Mouse (Mus musculus): Measurements from ENCODE around the gene Tmem265. TPM values are rescaled to one million over a fixed set of nuclear protein-coding genes. Genes with fewer than 3 reads are reported as not detected.

Tmem265 gene
- 12.7 TPM for polyA plus RNA-seq (2017; shearing (Covaris generic))

DNA sequence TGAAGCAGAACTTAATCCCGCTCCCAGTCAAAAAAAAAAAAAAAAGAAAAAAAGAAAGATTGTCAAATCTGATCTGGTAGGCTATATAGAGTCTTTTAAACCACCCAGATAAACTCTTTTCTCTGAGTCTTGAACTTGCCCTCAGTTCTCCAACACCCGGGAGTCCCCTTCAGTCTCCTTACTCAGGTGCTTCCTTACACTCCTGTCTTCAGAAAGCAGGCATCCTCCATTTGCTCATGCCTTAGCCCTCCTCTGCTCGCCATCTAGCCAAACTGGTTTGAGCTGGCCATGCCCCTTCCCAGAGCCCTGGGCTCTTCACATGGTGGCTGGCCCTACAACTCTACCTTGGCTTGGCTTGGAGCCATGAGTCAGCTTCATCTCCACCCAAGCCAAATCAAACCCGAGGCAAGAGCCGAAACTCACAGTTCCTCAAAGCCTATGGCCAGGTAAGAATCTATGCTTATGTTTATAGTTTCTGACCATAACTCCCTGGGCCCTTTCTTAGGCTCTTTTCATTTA, at the start of gene Tmem265:
Tmem265 (plus strand) TSS at position 51 of the 519 bp plus-strand sequence.

GRCm38 (mm10) chr7:127511808-127512230, 49.4 kb upstream of the Tmem265 start, which contains the start of gene Srcap:
Srcap (plus strand) TSS chr7:127511983.

GRCm38 (mm10) chr7:127519284-127519683, 41.9 kb upstream of the Tmem265 start, which contains the start of gene Gm42715:
Gm42715 (plus strand) TSS chr7:127519584.

GRCm38 (mm10) chr7:127572895-127573471, 11.8 kb downstream of the Tmem265 start, which contains the start of gene Phkg2:
Phkg2 (plus strand) TSS chr7:127573340.

GRCm38 (mm10) chr7:127588011-127588871, 27.1 kb downstream of the Tmem265 start, which contains the start of the genes Ccdc189 and Rnf40:
Ccdc189 (minus strand) TSS chr7:127588595.
Rnf40 (plus strand) TSS chr7:127588767.

GRCm38 (mm10) chr7:127614891-127615843, 54.0 kb downstream of the Tmem265 start, which contains the start of gene Zfp629:
Zfp629 (minus strand) TSS chr7:127615797.

Other genes with a start within 250 kb of the Tmem265 start
- gene Zfp768, start 215.8 kb upstream of the Tmem265 start, polyA plus RNA-seq (2017; shearing (Covaris generic)) = 0.49 TPM
- gene Zfp747, start 185.3 kb upstream of the Tmem265 start, polyA plus RNA-seq (2017; shearing (Covaris generic)) = 20.8 TPM
- 9.6 TPM for gene 9130019O22Rik, start 174.2 kb upstream of the Tmem265 start, polyA plus RNA-seq (2017; shearing (Covaris generic))
- gene E430018J23Rik, start 167.8 kb upstream of the Tmem265 start, polyA plus RNA-seq (2017; shearing (Covaris generic)) = 7.4 TPM
- gene Zfp764, start 154.6 kb upstream of the Tmem265 start, polyA plus RNA-seq (2017; shearing (Covaris generic)) = 15.9 TPM
- 52.8 TPM for gene Zfp688, start 139.3 kb upstream of the Tmem265 start, polyA plus RNA-seq (2017; shearing (Covaris generic))
- 10.1 TPM for gene Zfp689, start 112.2 kb upstream of the Tmem265 start, polyA plus RNA-seq (2017; shearing (Covaris generic))
- 156 TPM for gene Prr14, start 101.8 kb upstream of the Tmem265 start, polyA plus RNA-seq (2017; shearing (Covaris generic))
- gene Fbrs, start 82.2 kb upstream of the Tmem265 start, polyA plus RNA-seq (2017; shearing (Covaris generic)) = 9.0 TPM
- 85.5 TPM for gene Srcap, start 49.4 kb upstream of the Tmem265 start, polyA plus RNA-seq (2017; shearing (Covaris generic))
- gene Gm42715, start 41.8 kb upstream of the Tmem265 start, polyA plus RNA-seq (2017; shearing (Covaris generic)) = 9.0 TPM
- 100 TPM for gene Phkg2, start 11.9 kb downstream of the Tmem265 start, polyA plus RNA-seq (2017; shearing (Covaris generic))
- 0.95 TPM for gene Ccdc189, start 27.2 kb downstream of the Tmem265 start, polyA plus RNA-seq (2017; shearing (Covaris generic))
- gene Rnf40, start 27.4 kb downstream of the Tmem265 start, polyA plus RNA-seq (2017; shearing (Covaris generic)) = 171 TPM
- gene Zfp629, start 54.4 kb downstream of the Tmem265 start, polyA plus RNA-seq (2017; shearing (Covaris generic)) = 1.1 TPM
- gene Bcl7c, start 147.5 kb downstream of the Tmem265 start, polyA plus RNA-seq (2017; shearing (Covaris generic)) = 19.5 TPM
- not detected for gene Ctf1, start 151.3 kb downstream of the Tmem265 start, polyA plus RNA-seq (2017; shearing (Covaris generic))
- not detected for gene Ctf2, start 170.8 kb downstream of the Tmem265 start, polyA plus RNA-seq (2017; shearing (Covaris generic))
- gene Fbxl19, start 183.2 kb downstream of the Tmem265 start, polyA plus RNA-seq (2017; shearing (Covaris generic)) = 1.3 TPM
- gene Orai3, start 208.4 kb downstream of the Tmem265 start, polyA plus RNA-seq (2017; shearing (Covaris generic)) = 38.5 TPM
- 1.2 TPM for gene Setd1a, start 215.3 kb downstream of the Tmem265 start, polyA plus RNA-seq (2017; shearing (Covaris generic))
- gene Gm49388, start 224.2 kb downstream of the Tmem265 start, polyA plus RNA-seq (2017; shearing (Covaris generic)) = not detected
- 4.5 TPM for gene Hsd3b7, start 239.2 kb downstream of the Tmem265 start, polyA plus RNA-seq (2017; shearing (Covaris generic))